Mouse (Mus musculus) small intestine, adult 2 months (tissue): ENCODE results near the gene 1810013L24Rik. TPM values are rescaled to one million over a fixed set of nuclear protein-coding genes. Genes with fewer than 3 reads are reported as not detected.
"Not testable (repeated sequence)": the region's sequence is repeated elsewhere in the genome, so short reads cannot be mapped to it uniquely, and the experiment has no call there.

Experiments used
- H3K27ac ChIP-seq: fragments of 200-500 bp; 2 replicates; pipeline ENCODE4 v1.5.1; 2012; ENCODE audit warnings: low read depth, low read length, control low read depth, inconsistent platforms; ENCODE audit not compliant: insufficient read depth
- H3K27me3 ChIP-seq: fragments of 200-500 bp; 2 replicates; pipeline ENCODE4 v1.6.1; 2012; ENCODE audit warnings: mild to moderate bottlenecking, moderate library complexity, low read length, inconsistent platforms; ENCODE audit not compliant: control insufficient read depth, insufficient read depth
- H3K36me3 ChIP-seq: fragments of 200-500 bp; 2 replicates; pipeline ENCODE4 v1.6.1; 2012; ENCODE audit warnings: mild to moderate bottlenecking, low read length, control low read depth, inconsistent platforms; ENCODE audit not compliant: control insufficient read depth, insufficient read depth
- H3K4me1 ChIP-seq: fragments of 200-500 bp; 2 replicates; pipeline ENCODE4 v1.6.1; 2012; ENCODE audit warnings: low read length, inconsistent platforms, mixed read lengths; ENCODE audit not compliant: control insufficient read depth, insufficient read depth, insufficient read length
- H3K4me3 ChIP-seq: fragments of 200-500 bp; 2 replicates; pipeline ENCODE4 v1.5.1; 2012; ENCODE audit warnings: low read depth, mild to moderate bottlenecking, control low read depth, inconsistent platforms, low read length, moderate library complexity
- CTCF ChIP-seq: fragments of 200-500 bp; IDR thresholded peaks from 2 replicates; pipeline ENCODE4 v1.5.1; 2012; ENCODE audit warnings: low read depth, mild to moderate bottlenecking, control low read depth, inconsistent platforms, low read length, moderate library complexity, mixed read lengths; ENCODE audit not compliant: insufficient replicate concordance, insufficient read length; ENCODE audit errors: extremely low read depth
- POLR2A ChIP-seq: fragments of 200-500 bp; IDR thresholded peaks from 2 replicates; pipeline ENCODE4 v1.6.1; 2012; ENCODE audit warnings: low read depth, mild to moderate bottlenecking, control low read depth, inconsistent platforms, low read length, moderate library complexity
- WGBS: fragments of 180-500 bp; shearing (Covaris S2); methylation state at CpG from one replicate; pipeline ENCODE4 v1.1.7; 2018; 5-methylcytosine and 5-hydroxymethylcytosine counted together
- polyA plus RNA-seq: library from polyadenylated mRNA; depleted of rRNA; stranded (reverse); fragments of >200 nt; gene quantifications from 2 replicates; pipeline ENCODE4 v1.2.3, GENCODE M21; 2012

The 1810013L24Rik gene
- polyA plus RNA-seq, 1 experiment: 12.7 TPM

- no peak for TF ChIP-seq CTCF
- TF ChIP-seq POLR2A: no peak
- H3K4me3 ChIP-seq: no peak overlapping the region
- WGBS: 92% methylated on average over 3 of the region's 3 CpGs
- H3K27me3 ChIP-seq: no peaks in the 10 kb centered on the region
- H3K36me3 ChIP-seq: 0 out of 2 replicates have a peak, but pooled peaks cover under 1% of the 10 kb centered on the region
- H3K4me1 ChIP-seq: peaks cover 12% of the 10 kb centered on the region; the same call in 1 of the 2 replicates
- H3K27ac ChIP-seq: no peak overlapping the region
Measured at GRCm38 (mm10) chr16:8868506-8868905, 38.6 kb downstream of the 1810013L24Rik start.

GRCm38 (mm10) chr16:8869715-8870114 lies 39.8 kb downstream of the 1810013L24Rik start:
- Histone ChIP-seq H3K36me3 (no peaks in the 10 kb centered on the region), H3K4me3 (no peak overlapping the region), H3K4me1 (peaks cover 2% of the 10 kb centered on the region; the same call in 1 of the 2 replicates), H3K27me3 (no peaks in the 10 kb centered on the region), H3K27ac (no peak overlapping the region)
- WGBS: 34% methylated on average over 2 of the region's 2 CpGs
- TF ChIP-seq CTCF (peak; percentile 94; the same call in 1 of the 2 replicates), POLR2A (no peak)

- Histone ChIP-seq H3K27ac (no peak overlapping the region), H3K27me3 (no peaks in the 10 kb centered on the region), H3K4me1 (no peaks in the 10 kb centered on the region), H3K4me3 (no peak overlapping the region), H3K36me3 (no peaks in the 10 kb centered on the region)
- 87% methylated on average over 6 of the region's 6 CpGs for WGBS
- TF ChIP-seq CTCF: no peak
- no peak for TF ChIP-seq POLR2A
Measured at GRCm38 (mm10) chr16:8871376-8871775, 41.5 kb downstream of the 1810013L24Rik start.

GRCm38 (mm10) chr16:8872019-8872418 lies 42.1 kb downstream of the 1810013L24Rik start:
- no peak overlapping the region for H3K27ac ChIP-seq
- TF ChIP-seq POLR2A (no peak), CTCF (0 out of 2 replicates have a peak, but pooled peaks have one; percentile 19)
- no peaks in the 10 kb centered on the region for H3K36me3 ChIP-seq
- H3K27me3 ChIP-seq: no peaks in the 10 kb centered on the region
- 24% methylated on average over 5 of the region's 5 CpGs for WGBS
- H3K4me1 ChIP-seq: no peaks in the 10 kb centered on the region
- no peak overlapping the region for H3K4me3 ChIP-seq

- TF ChIP-seq CTCF: no peak
- no peak for TF ChIP-seq POLR2A
- no peak overlapping the region for H3K27ac ChIP-seq
- no peaks in the 10 kb centered on the region for H3K27me3 ChIP-seq
- WGBS: 68% methylated on average over 3 of the region's 3 CpGs
- H3K4me3 ChIP-seq: no peak overlapping the region
- no peaks in the 10 kb centered on the region for H3K4me1 ChIP-seq
- no peaks in the 10 kb centered on the region for H3K36me3 ChIP-seq
Measured at GRCm38 (mm10) chr16:8872486-8872885, 42.6 kb downstream of the 1810013L24Rik start.

GRCm38 (mm10) chr16:8880076-8880475 lies 50.2 kb downstream of the 1810013L24Rik start:
- H3K4me1 ChIP-seq: no peaks in the 10 kb centered on the region; the same call in 1 of the 2 replicates
- 58% methylated on average over 5 of the region's 5 CpGs for WGBS
- no peak overlapping the region for H3K4me3 ChIP-seq
- H3K36me3 ChIP-seq: no peaks in the 10 kb centered on the region
- H3K27ac ChIP-seq: no peak overlapping the region
- TF ChIP-seq POLR2A (no peak), CTCF (no peak)
- no peaks in the 10 kb centered on the region for H3K27me3 ChIP-seq

- no peaks in the 10 kb centered on the region; the same call in 1 of the 2 replicates for H3K4me1 ChIP-seq
- no peaks in the 10 kb centered on the region for H3K36me3 ChIP-seq
- TF ChIP-seq CTCF: peak; percentile 97; the same call in 1 of the 2 replicates
- TF ChIP-seq POLR2A: no peak
- no peak overlapping the region for H3K4me3 ChIP-seq
- H3K27me3 ChIP-seq: no peaks in the 10 kb centered on the region
- no peak overlapping the region for H3K27ac ChIP-seq
- WGBS: 47% methylated on average over 11 of the region's 11 CpGs
Measured at GRCm38 (mm10) chr16:8883674-8884241, 53.9 kb downstream of the 1810013L24Rik start.

GRCm38 (mm10) chr16:8894214-8894613 lies 64.3 kb downstream of the 1810013L24Rik start:
- not testable (repeated sequence) for H3K36me3 ChIP-seq, H3K27me3 ChIP-seq, H3K4me1 ChIP-seq, H3K27ac ChIP-seq, H3K4me3 ChIP-seq
- WGBS: 53% methylated on average over 4 of the region's 4 CpGs
